Mouse (Mus musculus): Measurements from ENCODE around the gene Casq2.

Casq2 gene

DNA sequence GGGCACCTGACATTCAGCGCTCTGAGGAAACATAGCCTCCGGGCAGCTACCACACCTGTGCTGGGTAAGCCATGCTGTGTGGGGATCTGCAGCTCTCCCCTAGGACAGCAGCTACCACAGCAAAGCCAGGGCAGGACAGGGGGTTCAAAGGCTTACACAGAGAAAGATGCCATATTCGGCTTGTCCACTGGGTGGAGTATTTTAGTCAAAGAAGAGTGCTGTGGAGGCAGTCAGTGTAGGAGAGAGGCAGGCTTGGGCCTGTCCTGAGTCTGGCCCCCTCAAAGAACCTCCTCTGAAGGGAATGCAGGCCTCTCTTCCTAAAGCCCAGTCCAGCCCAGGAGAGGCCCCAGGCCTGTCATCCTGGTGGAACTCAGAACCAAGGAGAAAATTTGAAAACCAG lies 4.4 kb upstream of the Casq2 start:
- 21% methylated on average over 3 of the region's 3 CpGs for WGBS

DNA sequence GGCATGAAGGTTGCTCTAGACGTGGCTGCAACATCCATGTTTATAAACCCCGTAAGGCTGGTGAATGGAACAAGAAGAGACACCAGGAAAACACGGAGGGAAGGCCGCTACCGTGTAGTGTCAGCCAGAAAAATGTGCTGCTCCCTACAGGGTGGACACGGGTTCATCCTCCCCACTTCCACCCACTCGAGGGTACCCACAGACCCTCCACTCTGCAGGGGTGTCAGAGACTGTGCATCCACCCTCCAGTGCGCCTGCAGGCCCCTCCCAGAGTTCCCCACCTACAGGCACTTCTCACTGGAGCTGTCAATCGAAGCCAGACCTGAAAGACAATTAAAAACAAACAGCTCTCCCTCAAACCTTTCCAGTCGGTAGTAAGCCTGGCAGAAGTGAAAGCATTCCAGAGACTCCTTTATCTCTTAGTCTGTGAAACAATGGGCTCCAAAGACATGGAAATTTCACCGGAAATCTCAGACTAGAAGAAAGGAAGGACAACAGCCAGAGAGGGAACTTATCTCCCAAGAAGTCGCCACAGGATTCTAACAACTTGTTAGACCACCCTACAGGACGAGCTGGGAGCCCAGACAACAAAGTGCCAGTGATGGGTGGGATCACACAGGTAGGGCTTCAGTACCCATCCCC lies 2.5 kb upstream of the Casq2 start:
- WGBS, result 69% methylated on average over 13 of the region's 13 CpGs

DNA sequence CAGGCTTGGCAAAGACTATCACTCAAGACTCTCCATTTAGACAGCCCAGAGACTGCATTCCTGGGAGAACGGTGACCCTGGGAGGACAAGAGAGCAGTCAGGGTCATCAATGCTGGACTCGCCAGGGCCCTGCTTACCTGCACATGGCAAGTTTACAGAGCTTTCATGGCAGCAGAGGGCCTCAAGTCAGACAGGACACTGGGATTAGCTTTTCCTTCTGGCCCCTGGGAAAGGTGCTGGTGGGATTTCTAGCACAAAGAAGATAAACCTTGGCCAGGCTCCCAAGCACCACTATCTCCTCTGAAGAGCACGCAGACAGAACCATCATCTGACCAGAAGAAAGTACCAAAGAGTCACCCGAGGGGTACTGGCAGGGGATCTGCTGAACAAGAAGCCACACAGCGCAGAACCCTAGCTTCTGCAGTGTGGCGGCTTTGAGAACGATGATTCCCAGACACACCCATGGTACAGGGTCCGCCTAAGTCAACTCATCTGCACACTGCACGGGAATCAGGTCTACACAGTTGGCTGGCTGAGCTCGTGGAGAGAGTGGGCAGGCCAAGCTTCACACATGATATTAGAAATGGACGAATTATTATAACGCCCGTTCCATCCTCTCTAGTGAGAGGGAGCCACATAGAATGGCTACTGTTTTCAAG lies 1.3 kb upstream of the Casq2 start:
- 87% methylated on average over 13 of the region's 13 CpGs for WGBS

DNA sequence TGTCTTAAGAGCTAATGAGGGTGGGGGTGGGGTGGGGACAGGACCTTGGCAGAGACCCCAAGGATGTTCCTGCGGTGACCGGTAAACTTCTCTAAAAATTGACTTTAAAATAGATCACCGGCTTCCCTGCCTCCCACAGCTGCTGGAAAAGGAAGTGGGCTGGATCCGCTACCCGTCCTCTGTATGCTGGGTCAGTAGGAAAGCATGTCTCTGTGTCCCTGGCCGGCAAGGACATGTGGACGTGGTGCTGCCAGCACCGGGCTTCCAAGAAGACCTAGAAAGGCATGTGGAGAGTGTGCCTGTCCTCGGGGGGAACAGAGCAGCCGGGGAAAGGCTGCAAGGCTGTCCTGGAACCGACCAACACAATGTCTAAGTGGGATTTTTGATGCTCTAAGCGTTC lies 496 bp upstream of the Casq2 start:
- WGBS, result 50% methylated on average over 12 of the region's 12 CpGs

DNA sequence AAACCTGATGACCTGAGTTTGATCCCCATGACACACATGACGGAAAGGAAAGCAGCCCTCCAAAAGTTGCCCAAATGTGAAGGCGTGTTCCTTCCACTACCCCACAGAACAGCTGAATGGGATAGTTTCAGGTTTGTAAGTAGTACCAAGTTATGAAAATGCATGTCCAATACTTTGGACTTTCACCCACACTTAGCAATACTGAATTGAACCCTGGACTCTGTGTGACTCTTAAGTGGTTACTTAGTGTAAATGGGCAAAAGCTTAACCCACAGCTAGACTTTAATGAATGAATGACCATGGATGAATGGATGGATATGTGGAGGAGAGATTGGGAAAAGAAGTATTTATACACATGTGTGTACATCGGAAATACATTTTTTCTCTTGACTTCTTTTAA lies 8.6 kb downstream of the Casq2 start:
- WGBS, result 95% methylated on average over 3 of the region's 3 CpGs

DNA sequence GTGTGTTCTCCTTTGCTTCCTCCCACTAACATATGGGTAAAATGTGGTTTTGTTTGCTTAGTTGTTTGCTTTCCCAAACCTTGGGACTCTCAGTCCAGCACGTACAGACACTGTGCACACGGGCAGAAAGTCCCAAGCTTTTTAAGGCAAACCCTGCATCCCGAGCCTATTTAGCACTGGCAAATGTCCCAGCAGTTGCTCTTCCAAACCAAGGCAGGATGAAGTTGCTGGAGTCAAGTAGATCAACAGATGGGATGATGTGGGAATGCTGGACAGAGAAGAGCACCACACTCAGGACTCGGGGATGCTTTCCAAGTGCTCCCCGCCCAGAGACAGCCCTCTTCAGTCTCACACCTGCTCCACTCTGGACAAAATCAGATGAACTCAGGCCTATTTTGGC lies 9.2 kb downstream of the Casq2 start:
- 71% methylated on average over 5 of the region's 5 CpGs for WGBS

DNA sequence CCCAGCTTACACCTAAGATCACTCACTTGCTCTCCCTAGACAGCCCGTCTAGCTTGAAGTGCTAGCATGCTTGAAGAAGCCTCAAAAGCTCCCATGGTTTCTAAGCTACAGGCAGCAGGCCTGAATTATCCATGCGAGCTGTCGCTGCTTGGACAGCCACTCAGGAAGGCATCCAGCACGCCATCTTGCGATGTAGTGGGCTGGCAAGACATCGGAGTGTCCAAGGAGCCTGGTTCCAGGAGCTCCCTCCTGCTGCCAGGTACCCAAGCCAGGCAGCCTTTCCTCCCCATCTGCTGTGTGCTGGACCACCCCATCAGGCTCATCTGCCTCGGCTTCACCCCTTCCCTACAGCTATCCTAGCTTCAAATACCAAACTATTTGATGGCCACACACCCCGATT lies 10.2 kb downstream of the Casq2 start:
- 72% methylated on average over 8 of the region's 8 CpGs for WGBS

DNA sequence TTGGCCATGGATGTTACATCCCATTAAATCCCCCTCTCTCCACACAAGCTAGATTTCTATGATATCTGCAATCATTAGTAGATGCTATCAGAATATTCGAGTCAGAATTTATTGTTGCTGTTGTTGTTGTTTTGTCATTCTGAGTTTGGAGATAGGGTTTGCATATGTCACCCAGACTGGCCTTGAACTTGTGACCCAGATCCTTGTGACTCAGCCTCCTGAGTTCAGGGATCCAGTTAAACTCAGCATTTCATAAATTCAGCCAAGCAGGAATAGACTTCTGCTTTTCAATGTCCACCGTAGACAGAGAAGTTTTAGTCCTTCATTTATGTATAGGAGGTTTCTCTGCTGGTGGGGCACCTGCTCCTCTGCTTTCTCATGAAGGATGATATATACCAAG lies 10.8 kb downstream of the Casq2 start:
- 85% methylated on average over 2 of the region's 2 CpGs for WGBS

DNA sequence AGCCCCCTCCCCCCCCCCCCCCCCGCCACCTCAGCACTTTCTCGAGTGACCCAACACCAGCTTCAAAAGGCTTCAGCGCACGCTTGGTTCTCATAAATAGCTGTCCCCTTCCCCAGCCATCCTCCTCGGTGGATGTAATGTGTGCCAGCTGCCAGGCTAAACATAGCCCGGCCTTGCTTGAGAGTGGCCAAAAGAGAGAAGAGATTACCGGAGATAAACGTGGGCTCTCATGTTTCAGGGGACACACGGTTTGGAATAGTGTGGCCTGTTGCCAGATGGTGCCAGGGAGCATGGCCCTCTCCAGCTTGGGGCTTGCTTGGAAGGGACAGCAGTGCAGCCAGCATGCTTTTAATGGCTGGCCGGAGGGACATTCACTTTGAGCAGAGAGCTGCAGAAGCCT lies 13.0 kb downstream of the Casq2 start:
- WGBS, result 39% methylated on average over 10 of the region's 10 CpGs

DNA sequence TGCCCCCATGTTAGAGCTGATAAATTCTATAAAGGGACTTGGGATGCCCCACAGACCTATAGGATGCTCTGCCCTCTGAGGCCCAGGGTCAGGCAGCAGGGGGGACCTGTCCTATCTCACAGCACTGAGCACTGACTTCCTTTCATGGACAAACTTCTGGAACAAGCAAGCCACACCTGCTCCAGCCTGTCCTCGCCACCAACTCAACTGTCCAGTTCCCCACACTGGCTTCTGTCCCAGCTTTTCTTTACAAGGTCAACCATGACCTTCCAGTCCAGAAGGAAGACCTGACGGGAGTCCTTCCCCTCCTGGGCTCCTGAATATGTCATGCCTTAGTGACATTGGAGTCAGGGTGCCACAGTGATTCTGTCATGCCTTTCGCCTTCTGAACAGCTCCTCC lies 13.6 kb downstream of the Casq2 start:
- WGBS, result 95% methylated on average over 3 of the region's 3 CpGs

DNA sequence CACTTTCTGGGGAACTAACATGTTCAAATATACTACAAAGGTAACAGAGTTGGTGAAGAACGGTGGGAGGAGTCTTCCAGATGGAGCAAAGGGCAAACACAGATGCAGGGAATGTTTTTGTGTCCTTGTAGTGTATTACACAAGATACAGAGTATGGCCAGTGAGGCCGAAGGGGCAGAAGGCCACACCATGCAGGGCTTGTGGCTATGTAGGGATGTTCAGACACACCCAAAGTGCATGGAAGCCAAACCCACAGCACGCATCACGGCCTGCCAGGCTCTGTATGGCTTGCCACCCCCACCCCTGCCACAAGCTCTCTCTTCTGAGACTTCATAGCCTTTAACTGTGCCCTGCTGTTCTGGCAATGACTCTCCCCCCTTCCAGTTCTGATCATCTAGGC lies 15.2 kb downstream of the Casq2 start:
- 95% methylated on average over 4 of the region's 4 CpGs for WGBS

DNA sequence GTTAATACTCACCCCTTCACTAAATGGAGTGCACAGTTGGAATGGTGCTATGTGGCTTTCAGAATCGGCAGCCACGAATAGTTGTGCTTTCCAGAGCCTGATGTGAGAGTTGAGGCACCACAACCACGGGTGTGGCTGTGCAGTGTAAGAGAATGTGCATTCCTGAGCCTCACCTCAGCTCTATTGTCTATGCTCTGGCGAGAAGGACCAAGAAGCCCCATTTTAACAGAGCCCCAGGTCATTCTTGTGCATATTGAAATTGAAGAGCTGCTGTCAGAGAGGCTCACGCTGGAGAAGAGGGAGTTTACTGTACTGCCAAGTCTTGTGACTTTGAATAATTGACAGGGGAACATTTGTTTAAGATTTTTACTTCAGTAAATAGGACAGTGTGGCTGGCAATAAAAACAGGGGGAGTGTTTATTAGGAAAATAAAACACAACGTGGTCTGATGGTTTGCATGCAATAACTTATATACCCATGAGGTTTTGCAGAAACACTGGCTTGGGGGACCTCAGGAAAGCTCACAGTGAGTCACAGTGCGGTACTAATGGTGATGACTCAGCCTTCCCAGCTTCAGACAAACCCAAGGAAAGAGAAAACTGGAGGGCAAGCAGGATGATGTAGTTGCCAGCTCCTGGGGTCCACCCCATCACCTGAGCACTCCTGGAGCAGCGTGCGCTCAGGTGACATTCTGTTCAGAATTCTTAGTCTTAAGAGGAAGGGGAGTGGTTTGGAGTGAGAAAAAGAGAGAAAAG lies 17.8 kb downstream of the Casq2 start:
- 76% methylated on average over 9 of the region's 9 CpGs for WGBS

DNA sequence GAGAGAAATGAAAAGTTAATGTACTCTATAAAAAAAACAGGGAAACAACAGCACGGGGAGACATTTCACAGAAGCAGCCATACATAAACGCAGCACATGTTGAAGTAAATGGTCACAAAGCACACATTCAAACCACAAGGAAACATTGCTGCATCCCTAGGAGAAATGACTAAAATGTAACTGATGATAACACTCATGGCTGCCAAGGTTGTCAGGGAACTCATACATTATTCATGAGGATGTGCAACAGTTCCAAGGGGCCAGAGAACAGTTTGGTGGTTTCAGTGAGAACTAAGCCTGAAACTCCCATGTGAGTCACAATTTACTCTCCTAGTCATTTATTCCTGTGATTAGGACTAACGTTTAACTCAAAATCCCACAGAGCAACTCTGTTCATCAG lies 22.0 kb downstream of the Casq2 start:
- WGBS, result 60% methylated on average over 3 of the region's 3 CpGs

DNA sequence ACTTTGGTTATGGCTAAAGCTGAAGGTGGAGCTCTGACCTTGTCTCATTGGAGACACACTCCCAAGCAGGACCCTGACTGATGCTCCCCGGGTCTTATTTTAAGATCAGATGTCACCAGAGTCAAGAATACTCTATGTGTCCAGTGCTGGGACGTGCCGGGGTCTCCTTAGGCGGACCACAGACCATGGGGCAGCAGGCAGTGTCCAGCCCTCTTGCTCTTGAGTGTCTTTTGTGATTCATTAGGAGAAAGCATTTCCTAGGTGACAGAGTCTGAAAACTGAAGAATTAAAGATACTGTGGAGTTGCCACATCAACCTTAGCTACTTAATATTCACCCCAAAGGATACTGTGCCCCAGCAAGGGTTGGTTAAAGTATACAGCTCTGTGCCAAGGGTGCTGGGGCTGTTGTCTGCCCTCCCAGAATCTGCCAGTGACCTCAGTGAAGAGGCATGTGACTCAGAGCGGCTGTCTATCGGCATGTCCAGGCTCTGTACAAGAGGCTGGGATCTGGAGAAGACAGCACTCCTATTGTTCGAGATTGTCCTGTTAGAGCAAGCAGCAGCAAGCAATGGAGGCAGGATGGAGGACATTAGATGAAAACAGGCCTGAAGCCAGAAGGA lies 25.9 kb downstream of the Casq2 start:
- WGBS, result 77% methylated on average over 7 of the region's 7 CpGs

DNA sequence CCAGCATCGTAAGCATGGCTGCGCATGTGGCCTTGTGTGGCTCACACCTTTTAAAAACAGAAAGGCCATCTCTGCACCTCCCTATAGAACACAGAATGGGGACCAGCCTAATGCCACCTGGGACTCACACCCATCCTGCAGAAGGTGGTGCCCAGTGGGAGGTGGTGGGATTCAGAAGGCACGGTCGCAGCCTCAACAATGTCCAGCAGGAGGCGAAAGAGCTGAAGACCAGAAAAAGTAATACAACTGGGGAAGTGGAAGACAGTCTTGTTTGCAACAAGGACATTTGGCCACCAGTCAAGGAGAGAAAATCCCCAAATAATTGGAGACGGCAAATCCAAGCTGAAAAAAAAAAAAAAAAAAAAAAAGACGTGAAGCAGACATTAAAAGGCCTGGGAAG lies 35.8 kb downstream of the Casq2 start:
- WGBS, result 79% methylated on average over 7 of the region's 7 CpGs

DNA sequence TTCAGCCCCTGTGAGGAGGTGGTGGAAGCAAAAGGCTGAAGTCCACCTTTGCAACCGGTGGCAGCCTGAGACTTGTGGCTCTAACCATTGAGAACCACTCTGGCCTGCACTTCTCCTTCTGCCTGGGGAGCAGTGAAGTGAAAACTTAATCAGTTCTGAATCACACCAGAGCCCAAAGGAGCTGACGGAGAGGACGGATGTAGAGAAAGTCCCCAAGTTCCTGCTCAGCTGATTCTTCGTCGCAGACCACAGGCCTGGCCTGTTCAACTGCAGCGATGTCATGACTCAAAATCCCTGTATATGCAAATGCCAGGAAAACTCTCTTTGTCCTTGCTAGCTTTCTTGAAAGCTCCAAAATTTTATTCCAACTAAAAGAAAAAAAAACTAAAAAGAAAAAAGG lies 37.4 kb downstream of the Casq2 start:
- WGBS, result 76% methylated on average over 6 of the region's 6 CpGs

DNA sequence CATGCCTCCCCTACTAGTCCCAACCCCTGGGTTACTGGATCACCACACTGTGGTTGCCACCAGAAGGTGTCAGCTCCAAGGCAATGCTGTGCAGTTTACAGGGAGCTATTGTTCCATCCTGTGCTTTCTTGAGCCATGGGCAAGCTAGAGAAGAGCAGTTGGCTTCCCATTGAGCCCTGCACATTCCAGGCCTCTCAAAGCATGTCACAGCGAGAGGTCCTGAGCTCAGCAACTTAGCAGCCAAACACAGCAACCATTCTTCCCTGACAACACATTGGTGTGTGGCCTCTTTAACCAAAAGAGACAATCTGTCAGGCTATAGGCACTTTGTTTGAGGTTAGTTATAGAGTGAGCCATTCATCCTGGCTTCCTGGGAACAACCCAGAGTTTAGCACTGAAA lies 39.3 kb downstream of the Casq2 start:
- WGBS, result 72% methylated on average over 1 of the region's 1 CpGs

DNA sequence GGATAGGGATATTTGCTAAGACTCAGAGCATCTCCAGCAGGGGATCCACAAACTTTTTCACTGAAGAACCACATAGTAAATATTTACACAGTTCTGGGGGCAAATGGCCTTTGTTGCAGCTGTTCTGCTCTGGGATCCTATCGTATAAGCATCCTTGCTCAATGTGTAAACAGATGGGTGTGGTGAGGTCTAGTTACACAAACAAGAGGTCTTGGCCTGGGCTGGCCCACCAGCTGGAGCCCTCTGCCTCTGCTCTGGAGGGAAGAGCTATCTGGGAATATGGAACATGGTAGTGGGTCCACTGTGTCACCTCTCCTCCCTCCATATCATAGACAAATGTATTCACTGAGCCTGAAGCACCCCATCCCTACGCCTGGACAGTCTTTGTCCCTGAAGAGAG lies 40.9 kb downstream of the Casq2 start:
- 89% methylated on average over 2 of the region's 2 CpGs for WGBS

DNA sequence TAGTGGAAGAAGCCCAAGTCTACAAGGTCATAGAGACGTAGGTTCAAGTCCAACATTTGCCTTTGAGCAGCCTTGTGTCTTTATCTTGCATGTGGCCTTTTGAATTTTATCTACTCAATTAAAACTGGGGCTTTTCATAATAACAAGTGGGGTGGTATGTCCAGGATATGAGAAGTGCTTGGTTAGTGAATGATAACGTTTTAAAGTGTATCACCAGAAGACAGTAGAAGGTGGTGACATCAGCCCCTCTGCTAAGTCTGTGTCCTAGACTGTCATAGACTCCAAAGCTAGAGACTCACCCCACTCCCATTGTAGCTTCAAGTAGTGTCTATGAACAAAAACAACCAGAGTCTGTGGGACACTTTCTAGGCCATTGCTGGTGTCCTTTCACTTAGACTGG lies 42.0 kb downstream of the Casq2 start:
- 92% methylated on average over 2 of the region's 2 CpGs for WGBS

DNA sequence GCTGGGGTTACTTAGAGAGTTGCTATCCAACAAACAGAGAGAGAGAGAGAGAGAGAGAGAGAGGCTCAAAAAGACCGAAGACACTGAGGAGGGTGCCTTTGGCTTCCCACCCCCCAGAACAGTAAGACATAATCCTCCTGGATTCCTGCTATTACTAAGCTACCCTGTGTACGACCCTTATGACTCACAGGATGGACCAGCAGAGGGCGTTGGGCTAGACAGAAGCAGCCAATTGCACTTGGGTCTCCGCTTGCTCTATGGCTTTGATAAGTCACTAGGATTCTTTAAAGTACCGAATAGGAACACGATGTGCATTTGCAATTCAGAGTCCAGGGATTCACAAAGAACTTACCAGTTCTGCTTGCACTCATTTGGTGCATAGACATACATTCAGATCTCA lies 44.3 kb downstream of the Casq2 start:
- WGBS, result 74% methylated on average over 6 of the region's 6 CpGs

DNA sequence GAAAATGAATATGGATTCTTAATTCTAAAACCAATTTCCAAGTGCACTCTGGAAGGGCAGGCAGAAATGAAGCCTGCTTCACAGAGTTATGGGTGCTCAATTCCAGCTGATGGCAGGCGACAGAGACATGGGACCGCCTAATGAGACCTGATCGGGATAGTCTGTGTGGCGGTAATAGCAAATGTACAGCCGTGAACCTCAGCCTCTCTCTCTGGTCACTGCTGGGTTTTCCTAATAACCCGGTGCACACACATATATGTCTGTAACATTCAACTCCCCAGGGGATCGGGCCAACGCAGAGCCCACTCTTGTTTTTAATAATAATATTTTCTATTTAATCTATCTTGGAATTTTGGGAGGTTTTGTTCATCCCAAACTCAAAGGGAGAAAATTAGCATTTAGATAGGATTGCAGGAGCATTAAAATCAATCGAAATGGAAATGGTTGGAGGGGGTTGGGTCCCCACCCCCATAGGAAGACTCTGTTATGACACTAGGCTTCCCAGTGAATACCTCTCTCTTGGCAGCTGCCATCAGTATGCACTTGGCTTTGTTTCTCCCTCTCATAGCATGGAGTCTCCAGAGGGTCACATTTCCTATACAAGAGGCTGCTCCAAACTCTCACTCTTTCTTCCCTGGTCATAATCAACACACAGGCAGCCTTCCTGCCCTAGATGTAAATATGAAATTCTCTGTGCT lies 45.6 kb downstream of the Casq2 start:
- 95% methylated on average over 9 of the region's 9 CpGs for WGBS
